Mouse (Mus musculus) neural tube, embryonic 13.5 days (tissue): ENCODE results near the gene Mfn1. TPM values are rescaled to one million over a fixed set of nuclear protein-coding genes. Genes with fewer than 3 reads are reported as not detected.
A peak's percentile ranks its signal among the peaks of the same experiment; 100 is the strongest.

ENCODE experiments used
- ATAC-seq: fragments of 200-750 bp; cut with Nextera tagmentation; 2 replicates; pipeline ENCODE4 v1.8.0; 2017; ENCODE audit warnings: low read depth, mild to moderate bottlenecking, moderate TSS enrichment, moderate library complexity
- H3K27ac ChIP-seq: fragments of 300-500 bp; sonication (generic); replicated peaks from 2 replicates; pipeline ENCODE4 v1.5.1; 2015; ENCODE audit warnings: moderate library complexity, mild to moderate bottlenecking, inconsistent platforms
- H3K27me3 ChIP-seq: fragments of 300-500 bp; sonication (generic); 2 replicates; pipeline ENCODE4 v1.6.1; 2015; ENCODE audit warnings: mild to moderate bottlenecking, inconsistent platforms
- H3K36me3 ChIP-seq: fragments of 300-500 bp; sonication (generic); 2 replicates; pipeline ENCODE4 v1.6.1; 2015; ENCODE audit warnings: mild to moderate bottlenecking, inconsistent platforms
- H3K4me1 ChIP-seq: fragments of 300-500 bp; sonication (generic); replicated peaks from 2 replicates; pipeline ENCODE4 v1.6.1; 2015; ENCODE audit warnings: inconsistent platforms
- H3K4me2 ChIP-seq: fragments of 300-500 bp; sonication (generic); 2 replicates; pipeline ENCODE4 v1.6.1; 2015; ENCODE audit warnings: inconsistent platforms, mild to moderate bottlenecking, moderate library complexity
- H3K4me3 ChIP-seq: fragments of 300-500 bp; sonication (generic); 2 replicates; pipeline ENCODE4 v1.5.1; 2015; ENCODE audit warnings: mild to moderate bottlenecking, inconsistent platforms
- H3K9ac ChIP-seq: fragments of 300-500 bp; sonication (generic); 2 replicates; pipeline ENCODE4 v1.6.1; 2015; ENCODE audit warnings: moderate library complexity, mild to moderate bottlenecking, inconsistent platforms
- H3K9me3 ChIP-seq: fragments of 300-500 bp; sonication (generic); 2 replicates; pipeline ENCODE4 v1.6.1; 2016; ENCODE audit warnings: inconsistent platforms
- WGBS: fragments of 180-500 bp; shearing (Covaris S2); methylation state at CpG from one replicate; pipeline ENCODE4 v1.1.7; 2015; 5-methylcytosine and 5-hydroxymethylcytosine counted together
- polyA plus RNA-seq: library from polyadenylated mRNA; unstranded; fragments of >200 nt; fragmentation: Nextera tagmentation; extraction: Ambion mirVana; gene quantifications from 2 replicates; pipeline ENCODE4 v1.2.1, GENCODE M21; 2015

The Mfn1 gene
- polyA plus RNA-seq, 1 experiment from 2014 or later = 36.3 TPM

DNA sequence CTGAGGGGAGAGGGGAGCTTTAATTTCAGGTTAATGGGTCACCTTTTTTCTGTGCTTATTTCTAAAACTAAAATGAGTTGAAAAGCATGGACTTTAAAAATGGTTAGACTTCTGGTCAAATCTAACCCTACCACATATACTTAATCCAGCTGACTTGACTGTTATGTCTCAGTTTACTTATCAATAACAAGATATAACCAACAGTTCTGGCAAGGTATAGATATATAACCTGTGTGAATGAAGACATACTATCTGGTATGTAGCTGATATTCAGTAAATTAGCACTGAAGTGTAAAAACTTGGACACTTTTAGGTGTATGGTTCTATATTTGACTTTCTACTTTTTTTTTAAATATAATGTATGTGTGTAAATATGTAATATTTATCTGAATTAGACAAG is 15.7 kb upstream of the Mfn1 start:
- Histone ChIP-seq H3K36me3 (peaks cover 34% of the 10 kb centered on the region), H3K9me3 (no peaks in the 10 kb centered on the region), H3K27ac (no peak overlapping the region), H3K4me3 (no peak overlapping the region), H3K9ac (0 out of 2 replicates have a peak overlapping the region, but pooled peaks have one; percentile 26), H3K27me3 (no peaks in the 10 kb centered on the region), H3K4me2 (no peak overlapping the region), H3K4me1 (peaks cover 36% of the 10 kb centered on the region)
- no peak for ATAC-seq

DNA sequence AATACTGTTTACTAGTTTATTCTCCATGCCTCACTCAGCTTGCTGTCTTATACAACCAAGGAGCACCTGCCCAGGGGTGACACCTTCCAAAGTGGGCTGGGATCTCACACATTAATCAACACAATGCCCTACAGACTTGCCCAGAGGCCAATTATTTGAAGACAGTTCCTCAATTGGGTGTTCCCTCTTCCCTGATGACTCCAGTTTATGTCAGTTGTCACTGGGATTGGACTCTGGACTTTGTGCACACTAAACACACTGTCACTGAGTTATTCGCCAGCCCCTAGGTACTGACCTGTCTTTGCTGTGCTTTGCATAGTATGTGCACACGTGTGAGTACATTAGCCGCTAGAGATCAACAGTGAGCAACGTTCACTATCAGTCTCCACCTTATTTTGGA is 2.1 kb upstream of the Mfn1 start:
- no peak overlapping the region for H3K9ac ChIP-seq
- H3K4me2 ChIP-seq = no peak overlapping the region
- no peaks in the 10 kb centered on the region for H3K27me3 ChIP-seq
- no peak overlapping the region for H3K4me3 ChIP-seq
- H3K27ac ChIP-seq = no peak overlapping the region
- H3K36me3 ChIP-seq = peaks cover 32% of the 10 kb centered on the region
- ATAC-seq = no peak
- WGBS = 95% methylated on average over 4 of the region's 4 CpGs
- H3K4me1 ChIP-seq = peaks cover 11% of the 10 kb centered on the region
- no peaks in the 10 kb centered on the region; the same call in none of the 2 replicates for H3K9me3 ChIP-seq

DNA sequence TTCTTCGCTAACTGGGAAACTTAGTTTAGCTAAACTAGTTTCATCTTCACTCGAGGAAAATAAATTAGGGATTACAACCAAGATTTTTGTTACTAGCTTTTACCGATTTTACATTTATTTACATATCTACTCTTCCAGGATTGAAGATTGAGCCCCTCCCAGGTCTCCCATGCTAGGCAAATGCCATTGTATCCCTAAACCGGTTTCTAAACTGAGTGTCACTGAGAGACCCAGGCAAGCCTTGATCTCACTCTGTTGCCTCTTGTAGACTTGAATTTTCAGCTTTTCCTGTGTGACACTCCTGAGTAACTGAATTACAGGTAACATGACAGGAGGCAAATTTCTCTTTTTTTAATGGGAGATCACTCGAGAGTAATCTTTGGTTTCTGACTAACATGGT is 776 bp downstream of the Mfn1 start:
- Histone ChIP-seq H3K9ac (peak overlapping the region; percentile 85), H3K4me1 (peaks cover 13% of the 10 kb centered on the region), H3K27me3 (no peaks in the 10 kb centered on the region), H3K4me2 (peak overlapping the region; percentile 71), H3K9me3 (no peaks in the 10 kb centered on the region; the same call in 1 of the 2 replicates), H3K4me3 (peak overlapping the region; percentile 83), H3K36me3 (peaks cover 34% of the 10 kb centered on the region), H3K27ac (no peak overlapping the region)
- WGBS = 15% methylated on average over 5 of the region's 5 CpGs
- ATAC-seq = no peak

DNA sequence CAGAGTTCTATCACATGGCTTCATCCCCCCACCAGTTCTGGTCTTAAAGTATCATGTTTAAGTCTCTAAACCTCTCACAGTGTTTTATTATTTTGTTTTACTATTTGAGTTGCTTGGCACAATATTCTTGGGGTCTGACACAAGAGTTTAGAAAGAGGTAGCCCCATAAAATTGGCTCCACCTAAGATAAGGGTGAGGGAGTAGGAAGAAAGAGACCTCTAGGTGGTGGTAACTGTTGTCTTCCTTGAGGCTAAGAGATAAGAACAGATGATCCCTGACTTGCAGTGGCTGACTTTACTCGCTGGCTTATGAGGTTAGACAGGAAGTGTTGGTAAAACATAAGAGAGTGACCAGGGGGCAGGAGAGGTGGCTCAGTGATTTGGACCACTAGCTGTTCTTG is 6.4 kb downstream of the Mfn1 start:
- Histone ChIP-seq H3K4me1 (0 out of 2 replicates have a peak, but pooled peaks cover 5% of the 10 kb centered on the region), H3K9ac (no peak overlapping the region), H3K27me3 (no peaks in the 10 kb centered on the region), H3K9me3 (no peaks in the 10 kb centered on the region), H3K36me3 (peaks cover 62% of the 10 kb centered on the region), H3K4me3 (no peak overlapping the region), H3K4me2 (no peak overlapping the region), H3K27ac (no peak overlapping the region)
- no peak for ATAC-seq
- WGBS = 88% methylated on average over 1 of the region's 1 CpGs

DNA sequence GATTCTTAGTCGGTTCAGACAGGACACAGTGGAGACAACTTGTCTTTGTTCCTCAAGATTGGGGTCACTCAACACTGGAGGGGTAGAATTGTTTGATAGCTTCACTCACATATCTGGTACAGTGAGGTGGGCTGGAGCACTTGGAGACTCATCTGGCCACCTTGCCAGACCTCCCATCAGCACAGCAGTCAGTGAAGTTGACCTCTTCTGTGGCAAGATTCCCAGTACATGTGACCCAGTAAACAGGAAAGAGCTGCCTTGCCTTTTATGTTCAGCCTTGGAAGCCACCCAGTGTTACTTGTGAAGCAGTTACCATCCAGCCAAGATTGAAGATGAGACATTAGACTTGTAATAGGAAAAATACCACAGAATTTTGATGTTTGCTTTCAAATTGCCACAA is 8.3 kb downstream of the Mfn1 start:
- Histone ChIP-seq H3K27ac (no peak overlapping the region), H3K4me2 (no peak overlapping the region), H3K4me3 (no peak overlapping the region), H3K4me1 (no peaks in the 10 kb centered on the region), H3K27me3 (no peaks in the 10 kb centered on the region), H3K9ac (no peak overlapping the region), H3K36me3 (peaks cover 66% of the 10 kb centered on the region), H3K9me3 (no peaks in the 10 kb centered on the region)
- WGBS = 35% methylated on average over 1 of the region's 1 CpGs
- no peak for ATAC-seq

DNA sequence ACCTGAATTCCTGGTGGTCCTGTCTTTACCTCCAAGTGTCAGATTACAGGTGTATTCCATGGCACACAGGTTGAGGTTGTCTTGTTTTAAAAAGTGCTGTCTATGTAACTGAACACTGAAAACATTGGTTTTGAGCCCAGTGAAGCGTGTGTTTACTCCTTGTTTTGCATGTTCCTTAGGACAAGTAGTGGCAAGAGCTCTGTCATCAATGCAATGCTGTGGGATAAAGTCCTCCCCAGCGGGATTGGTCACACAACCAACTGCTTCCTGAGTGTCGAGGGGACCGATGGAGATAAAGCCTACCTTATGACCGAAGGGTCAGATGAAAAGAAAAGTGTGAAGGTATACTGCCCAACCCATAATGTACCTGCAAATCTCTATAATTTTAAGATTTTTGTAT is 8.8 kb downstream of the Mfn1 start:
- no peaks in the 10 kb centered on the region for H3K9me3 ChIP-seq
- no peaks in the 10 kb centered on the region for H3K4me1 ChIP-seq
- H3K4me2 ChIP-seq = no peak overlapping the region
- WGBS = 91% methylated on average over 5 of the region's 5 CpGs
- no peaks in the 10 kb centered on the region for H3K27me3 ChIP-seq
- no peak overlapping the region for H3K27ac ChIP-seq
- peaks cover 68% of the 10 kb centered on the region for H3K36me3 ChIP-seq
- H3K4me3 ChIP-seq = no peak overlapping the region
- ATAC-seq = no peak
- H3K9ac ChIP-seq = no peak overlapping the region

DNA sequence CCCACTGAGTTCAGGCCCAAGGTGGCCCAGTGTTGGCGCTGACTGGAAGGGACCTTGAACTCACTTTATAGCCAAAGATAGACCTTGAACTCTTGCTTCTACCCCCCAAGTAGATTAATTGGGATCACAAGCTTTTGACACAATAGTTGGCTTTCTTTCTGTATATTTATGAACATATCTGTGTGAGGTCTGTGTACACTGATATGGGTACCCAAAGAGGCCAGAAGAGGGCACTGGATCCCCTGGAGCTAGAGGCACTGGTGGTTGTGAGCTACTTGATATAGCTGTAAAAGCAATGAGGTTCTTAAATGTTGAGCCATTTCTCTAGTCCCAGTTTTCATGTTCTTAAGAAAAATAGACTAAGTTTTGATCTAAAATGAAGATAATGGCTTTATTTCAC is 23.8 kb downstream of the Mfn1 start:
- H3K4me3 ChIP-seq = no peak overlapping the region
- H3K4me1 ChIP-seq = no peaks in the 10 kb centered on the region
- H3K9ac ChIP-seq = no peak overlapping the region
- ATAC-seq = no peak
- H3K4me2 ChIP-seq = no peak overlapping the region
- WGBS = 84% methylated on average over 1 of the region's 1 CpGs
- peaks cover 53% of the 10 kb centered on the region for H3K36me3 ChIP-seq
- H3K9me3 ChIP-seq = no peaks in the 10 kb centered on the region
- H3K27ac ChIP-seq = no peak overlapping the region
- H3K27me3 ChIP-seq = no peaks in the 10 kb centered on the region

DNA sequence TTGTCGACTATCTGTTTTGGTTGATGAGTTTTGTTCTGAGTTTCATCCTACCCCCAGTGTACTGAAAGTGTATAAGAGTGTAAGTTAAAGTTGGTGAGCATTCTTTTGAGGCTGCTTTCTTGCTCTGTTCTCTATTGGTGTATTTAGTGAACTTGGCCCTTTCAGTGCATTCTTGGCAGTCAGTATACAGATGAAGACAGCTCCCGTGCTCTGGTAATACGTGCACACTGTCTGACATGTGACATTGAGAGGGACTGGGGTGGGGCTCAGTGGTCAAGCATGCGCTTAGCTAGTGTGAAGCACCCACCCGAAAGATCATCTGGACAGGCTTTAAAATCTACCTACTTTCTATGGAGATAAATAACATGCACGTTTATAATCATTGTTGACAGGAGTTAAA is 34.1 kb downstream of the Mfn1 start:
- H3K27me3 ChIP-seq = no peaks in the 10 kb centered on the region
- no peaks in the 10 kb centered on the region for H3K4me1 ChIP-seq
- no peak overlapping the region for H3K4me3 ChIP-seq
- no peak overlapping the region for H3K9ac ChIP-seq
- H3K27ac ChIP-seq = no peak overlapping the region
- ATAC-seq = no peak
- no peaks in the 10 kb centered on the region for H3K9me3 ChIP-seq
- H3K4me2 ChIP-seq = no peak overlapping the region
- H3K36me3 ChIP-seq = peaks cover 74% of the 10 kb centered on the region
- 93% methylated on average over 6 of the region's 6 CpGs for WGBS

DNA sequence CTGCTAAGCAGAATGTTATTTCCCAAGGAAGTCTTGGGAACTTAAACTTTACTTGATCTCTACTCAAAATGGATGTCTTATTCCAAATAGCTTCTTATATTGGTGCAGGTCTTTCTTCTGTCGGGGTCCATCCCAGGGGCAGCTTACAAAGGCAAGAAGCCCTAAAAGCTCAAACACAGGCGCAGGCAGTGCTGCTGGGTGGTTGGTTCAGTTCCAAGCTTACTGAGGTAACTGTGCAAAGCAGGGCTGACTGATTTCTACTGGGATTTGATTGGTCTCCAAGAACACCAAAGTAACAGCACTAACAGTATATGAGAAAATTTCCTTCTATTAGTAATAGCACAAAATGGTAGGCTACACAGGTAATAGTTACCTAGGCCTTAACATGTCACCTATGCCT is 43.8 kb downstream of the Mfn1 start:
- Histone ChIP-seq H3K4me1 (no peaks in the 10 kb centered on the region), H3K4me3 (no peak overlapping the region), H3K9ac (no peak overlapping the region), H3K9me3 (no peaks in the 10 kb centered on the region), H3K4me2 (no peak overlapping the region), H3K27me3 (no peaks in the 10 kb centered on the region), H3K36me3 (peaks cover 85% of the 10 kb centered on the region), H3K27ac (no peak overlapping the region)
- WGBS = 95% methylated on average over 2 of the region's 2 CpGs
- no peak for ATAC-seq

DNA sequence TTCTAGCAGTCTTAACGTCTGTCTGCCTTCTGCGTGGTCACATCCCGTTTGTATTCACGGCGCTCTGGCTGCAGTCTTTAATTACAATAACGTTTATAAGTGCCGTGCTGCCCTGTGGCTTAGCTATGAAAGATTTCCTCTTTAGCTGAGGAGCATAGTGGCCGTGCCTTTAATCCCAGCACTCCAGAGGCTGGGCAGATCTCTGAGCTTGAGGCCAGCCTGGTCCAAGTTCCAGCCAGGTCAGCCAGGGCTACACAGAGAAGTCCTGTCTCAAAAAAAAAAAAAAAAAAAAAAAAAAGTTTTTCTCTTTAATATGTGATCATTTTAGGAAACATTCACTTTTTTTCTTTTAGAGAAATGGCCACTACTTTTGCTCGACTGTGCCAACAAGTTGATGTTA is 44.6 kb downstream of the Mfn1 start:
- H3K4me1 ChIP-seq = no peaks in the 10 kb centered on the region
- no peaks in the 10 kb centered on the region for H3K9me3 ChIP-seq
- peaks cover 81% of the 10 kb centered on the region for H3K36me3 ChIP-seq
- H3K27me3 ChIP-seq = no peaks in the 10 kb centered on the region
- H3K4me2 ChIP-seq = no peak overlapping the region
- no peak overlapping the region for H3K27ac ChIP-seq
- ATAC-seq = no peak
- no peak overlapping the region for H3K4me3 ChIP-seq
- H3K9ac ChIP-seq = no peak overlapping the region
- 70% methylated on average over 9 of the region's 9 CpGs for WGBS

DNA sequence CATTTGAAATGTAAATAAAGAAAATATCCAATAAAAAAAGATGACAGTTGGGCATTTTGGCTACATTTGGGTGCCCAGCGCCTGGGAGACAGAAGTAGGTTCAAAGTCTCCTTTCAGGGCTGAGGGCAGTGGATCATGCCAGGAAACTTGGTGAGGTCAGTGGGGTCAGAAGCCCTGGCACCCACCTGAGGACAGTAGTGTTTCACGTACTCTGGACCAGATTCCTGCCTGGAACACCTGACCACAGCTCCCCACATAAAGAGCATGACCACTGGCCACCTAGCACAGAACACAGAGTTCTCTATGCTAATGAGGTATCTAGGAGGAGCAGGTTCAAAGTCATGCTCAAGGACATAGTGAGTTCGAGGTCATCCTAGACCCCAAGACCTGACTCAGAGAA is 45.9 kb downstream of the Mfn1 start:
- Histone ChIP-seq H3K4me3 (no peak overlapping the region), H3K9me3 (no peaks in the 10 kb centered on the region), H3K4me1 (no peaks in the 10 kb centered on the region), H3K9ac (no peak overlapping the region), H3K27ac (no peak overlapping the region), H3K4me2 (no peak overlapping the region), H3K36me3 (peaks cover 73% of the 10 kb centered on the region), H3K27me3 (no peaks in the 10 kb centered on the region)
- ATAC-seq = no peak
- 96% methylated on average over 3 of the region's 3 CpGs for WGBS

DNA sequence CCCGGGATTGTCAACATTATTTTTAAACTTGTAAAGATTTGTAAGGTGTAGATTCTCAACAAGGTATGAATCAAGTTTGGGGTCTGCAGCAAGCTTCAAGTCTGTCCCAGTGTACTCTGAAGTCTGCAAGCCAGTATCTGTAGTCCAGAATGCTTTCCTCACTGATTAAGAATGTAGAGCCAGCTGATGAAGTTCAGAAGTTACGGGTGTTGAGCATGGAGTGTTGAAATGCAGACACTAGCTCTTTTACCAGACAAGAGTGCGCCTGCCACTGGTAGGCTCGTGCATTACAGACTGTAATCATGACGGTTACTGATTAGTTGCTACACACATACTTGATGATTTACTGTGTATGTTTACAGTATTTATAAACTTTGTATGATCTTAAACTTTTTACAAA is 49.5 kb downstream of the Mfn1 start:
- Histone ChIP-seq H3K27ac (no peak overlapping the region), H3K4me3 (no peak overlapping the region), H3K9me3 (no peaks in the 10 kb centered on the region), H3K4me1 (no peaks in the 10 kb centered on the region), H3K27me3 (no peaks in the 10 kb centered on the region), H3K4me2 (no peak overlapping the region), H3K36me3 (peaks cover 79% of the 10 kb centered on the region), H3K9ac (no peak overlapping the region)
- ATAC-seq = no peak
- WGBS = 90% methylated on average over 5 of the region's 5 CpGs

DNA sequence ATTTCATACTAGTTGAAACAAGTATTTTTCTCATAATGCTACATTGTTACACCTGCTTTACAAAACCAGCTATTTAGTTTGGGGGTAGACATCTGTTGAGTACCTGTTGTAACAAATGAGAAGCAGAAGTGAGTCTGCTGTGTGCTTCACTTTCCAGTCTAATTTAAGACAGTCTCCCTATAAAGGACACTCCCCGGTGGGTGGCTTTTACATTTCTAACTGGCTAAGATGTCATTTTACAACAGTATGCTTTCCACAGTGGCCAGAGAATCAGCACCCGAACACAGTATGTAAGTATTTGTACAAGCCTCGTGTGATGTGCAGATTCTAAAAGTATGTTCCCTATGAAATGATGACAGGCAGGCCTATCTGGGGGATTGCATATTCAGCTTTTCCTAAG is 51.5 kb downstream of the Mfn1 start:
- no peak for ATAC-seq
- Histone ChIP-seq H3K4me3 (no peak overlapping the region), H3K9ac (no peak overlapping the region), H3K4me1 (no peaks in the 10 kb centered on the region), H3K27me3 (no peaks in the 10 kb centered on the region), H3K36me3 (peaks cover 77% of the 10 kb centered on the region), H3K9me3 (no peaks in the 10 kb centered on the region), H3K4me2 (no peak overlapping the region), H3K27ac (no peak overlapping the region)
- WGBS = 93% methylated on average over 3 of the region's 3 CpGs
